Mouse (Mus musculus) lung, postnatal 25 days (tissue): Measurements from ENCODE around the gene Olfr1115.
"Not testable (repeated sequence)": the region's sequence is repeated elsewhere in the genome, so short reads cannot be mapped to it uniquely, and the experiment has no call there.

ENCODE experiments used
- DNase-seq: peaks from one replicate; pipeline ENCODE4 v3.0.0; 2022; ENCODE audit warnings: low spot score

Olfr1115 gene

GRCm38 (mm10) chr2:87247713-87248112, at the start of gene Olfr1115:
TSS of gene Olfr1115 (plus strand) at chr2:87248013.
- DNase-seq, result no peak

GRCm38 (mm10) chr2:87208670-87209069, 39.1 kb upstream of the Olfr1115 start, which contains the start of gene Olfr1113:
TSS of gene Olfr1113 (plus strand) at chr2:87208970.
- DNase-seq, result no peak

- no peak for DNase-seq
These were observed 19.4 kb downstream of the Olfr1115 start, which contains the start of gene Olfr1116 for GRCm38 (mm10) chr2:87267234-87267633. TSS of gene Olfr1116 (plus strand) at chr2:87267534.

GRCm38 (mm10) chr2:87293977-87294376, 46.2 kb downstream of the Olfr1115 start:
- DNase-seq, result not testable (repeated sequence)
